Mouse (Mus musculus): ENCODE data around the gene Zbtb49.

Zbtb49 gene

DNA sequence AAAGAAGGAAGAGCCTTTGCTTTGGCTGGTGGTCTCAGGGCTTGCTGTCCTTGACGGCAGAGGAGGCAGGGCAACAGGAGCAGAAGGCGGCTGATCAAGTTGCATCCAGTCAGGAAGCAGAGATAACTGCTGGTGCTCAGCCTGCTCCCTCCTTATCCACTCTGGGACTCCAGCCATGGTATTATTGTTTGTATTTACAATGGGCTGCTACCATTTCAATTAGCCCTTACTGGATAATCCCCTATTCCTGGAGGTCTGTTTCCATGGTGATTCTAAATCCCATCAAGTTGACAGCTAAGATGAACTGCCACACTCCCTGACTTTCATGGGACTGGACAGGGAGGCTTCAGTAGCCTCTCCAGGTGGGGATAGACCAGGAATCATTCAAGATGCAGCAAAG, 25.3 kb downstream of the Zbtb49 start:
- no peak for DNase-seq

GRCm38 (mm10) chr5:38190907-38191306, 29.4 kb downstream of the Zbtb49 start:
- DNase-seq: no peak

DNA sequence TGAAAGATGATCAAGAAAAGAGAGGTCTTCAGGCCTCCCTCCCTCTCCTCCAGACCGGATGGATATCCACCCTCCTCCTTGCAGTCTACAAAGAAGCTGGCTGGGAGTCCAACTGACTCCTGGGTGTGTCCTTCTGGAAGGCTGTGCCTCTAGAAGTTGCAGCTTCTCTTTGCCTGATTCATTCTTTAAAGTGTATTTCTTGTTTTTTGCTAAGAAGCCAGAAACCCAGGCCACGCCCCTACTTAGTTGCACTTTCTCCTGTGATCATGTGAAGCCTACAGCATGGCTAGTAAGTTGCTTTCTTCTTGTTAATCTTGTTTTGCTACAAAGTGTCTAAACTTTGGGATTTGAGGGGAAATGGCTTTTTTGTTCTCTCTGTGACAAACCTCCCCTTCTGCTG, 33.3 kb downstream of the Zbtb49 start:
- DNase-seq: no peak

DNA sequence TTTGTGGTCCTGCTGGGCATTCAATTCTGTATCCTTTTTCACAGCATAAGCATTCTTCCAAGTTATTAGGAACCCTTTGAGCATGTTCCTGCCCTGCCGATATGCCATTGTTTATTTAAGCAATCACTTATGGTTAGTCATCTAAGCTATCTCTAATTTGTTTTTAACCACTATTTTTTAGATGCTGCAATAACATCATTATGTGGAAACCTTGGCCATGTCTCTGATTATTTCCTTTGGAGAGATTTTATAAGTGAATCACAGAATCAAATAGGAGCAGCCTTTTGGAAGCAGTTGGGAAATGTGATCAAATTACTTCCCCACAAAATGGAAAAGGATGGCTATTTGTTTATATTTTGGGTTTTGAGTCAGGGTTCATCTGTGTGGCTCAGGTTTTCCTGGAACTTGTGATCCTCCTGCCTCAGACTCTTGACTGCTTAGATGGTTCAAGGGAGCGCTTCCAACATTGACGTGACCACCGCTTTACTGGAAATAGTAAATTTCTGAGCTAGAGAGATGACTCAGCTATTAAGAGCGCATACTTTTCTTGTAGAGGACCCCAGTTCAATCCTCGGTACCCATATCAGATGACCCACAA, 35.5 kb downstream of the Zbtb49 start:
- no peak for DNase-seq

DNA sequence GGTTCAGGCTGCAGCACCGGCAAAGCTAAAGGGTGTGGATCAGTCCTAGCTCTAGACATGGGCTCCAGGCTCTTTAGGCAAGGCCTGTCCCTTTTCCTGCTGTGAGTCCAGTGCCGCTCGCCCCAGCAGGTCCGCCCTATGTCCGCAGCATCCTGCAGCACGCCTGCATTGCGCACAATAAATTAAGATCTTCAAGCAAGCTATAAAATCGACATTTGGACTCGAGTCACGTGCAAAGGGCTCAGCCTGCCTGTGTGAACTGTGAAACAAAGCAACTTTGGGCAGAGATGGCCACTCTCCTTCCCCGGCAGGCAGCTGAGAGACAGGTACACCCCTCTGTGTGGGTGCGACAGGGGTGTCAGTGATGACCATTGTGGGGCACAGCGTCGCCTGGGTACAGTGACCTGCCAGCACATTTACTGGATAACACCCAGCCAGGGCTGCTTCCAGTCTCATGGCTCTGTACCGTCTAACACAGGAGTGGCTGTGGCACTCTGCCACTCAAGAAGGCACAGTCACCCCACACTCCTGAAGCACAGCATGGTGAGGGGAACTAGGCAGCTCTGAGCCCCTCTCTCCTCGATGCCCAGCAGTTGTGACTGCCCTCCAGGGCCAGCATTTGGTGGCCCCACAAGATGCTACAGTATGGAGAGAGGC, 45.9 kb downstream of the Zbtb49 start:
- DNase-seq: no peak

DNA sequence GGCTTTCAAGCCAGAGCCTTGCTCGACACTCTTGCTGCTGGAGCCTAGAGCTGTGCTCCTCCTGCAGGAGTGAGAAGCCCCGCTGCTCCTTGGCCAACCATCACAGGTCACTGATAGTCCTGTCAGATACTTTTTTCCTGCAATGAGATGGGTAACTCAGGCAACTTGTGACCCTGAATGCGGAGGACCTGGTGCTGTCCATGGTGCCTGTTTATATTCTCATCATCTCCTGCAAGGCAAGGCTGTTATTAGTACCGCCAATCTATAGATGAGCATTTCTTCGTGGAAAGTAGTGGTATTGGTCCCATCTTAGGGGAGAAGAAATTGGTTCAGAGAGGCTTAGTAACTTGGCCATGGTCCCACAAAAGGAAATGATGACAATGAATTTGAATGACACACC, 46.5 kb downstream of the Zbtb49 start:
- no peak for DNase-seq

GRCm38 (mm10) chr5:38168497-38168896, 51.8 kb downstream of the Zbtb49 start:
- no peak for DNase-seq

DNA sequence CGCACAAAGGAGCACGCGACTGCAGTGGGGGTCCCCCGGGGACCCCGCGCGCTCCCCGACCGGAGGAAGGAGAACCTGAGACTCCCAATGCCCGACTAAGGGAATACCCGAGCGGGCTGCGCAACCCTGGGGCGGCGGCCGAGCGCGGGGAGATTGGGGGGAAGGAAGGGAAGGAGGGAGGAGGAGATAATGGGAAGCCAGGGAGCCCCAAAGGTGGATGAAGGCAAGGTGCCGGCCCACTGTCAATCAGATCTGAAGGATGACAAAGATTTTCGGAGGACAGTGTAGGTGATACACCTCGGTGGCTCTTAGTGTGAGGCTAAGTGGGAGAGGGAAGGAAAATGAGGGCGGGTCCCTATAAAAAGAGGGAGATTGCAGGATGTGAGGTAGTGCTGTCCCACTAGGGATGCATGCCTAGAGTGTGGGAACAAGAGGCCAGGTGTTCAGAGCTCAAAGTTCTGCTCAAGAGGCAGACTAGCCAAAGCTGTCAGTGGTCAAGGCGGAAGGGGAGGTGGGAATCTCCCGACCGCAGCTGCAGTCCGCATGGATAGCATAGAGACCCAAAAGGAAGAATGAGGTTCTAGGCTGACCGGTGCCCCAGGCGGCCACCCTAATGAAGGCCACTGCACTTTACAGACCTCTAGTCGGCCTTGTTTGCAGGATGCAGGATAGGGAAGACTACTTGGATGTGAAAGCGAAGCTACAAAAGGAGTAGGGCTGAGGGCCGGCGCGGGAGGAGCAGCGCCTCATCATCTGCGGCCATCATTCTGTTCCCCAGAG, 60.4 kb downstream of the Zbtb49 start, which contains the start of gene Nsg1:
Gene Nsg1, minus strand, starts transcription at position 274 of the 780 bp plus-strand sequence.
- no peak for DNase-seq

DNA sequence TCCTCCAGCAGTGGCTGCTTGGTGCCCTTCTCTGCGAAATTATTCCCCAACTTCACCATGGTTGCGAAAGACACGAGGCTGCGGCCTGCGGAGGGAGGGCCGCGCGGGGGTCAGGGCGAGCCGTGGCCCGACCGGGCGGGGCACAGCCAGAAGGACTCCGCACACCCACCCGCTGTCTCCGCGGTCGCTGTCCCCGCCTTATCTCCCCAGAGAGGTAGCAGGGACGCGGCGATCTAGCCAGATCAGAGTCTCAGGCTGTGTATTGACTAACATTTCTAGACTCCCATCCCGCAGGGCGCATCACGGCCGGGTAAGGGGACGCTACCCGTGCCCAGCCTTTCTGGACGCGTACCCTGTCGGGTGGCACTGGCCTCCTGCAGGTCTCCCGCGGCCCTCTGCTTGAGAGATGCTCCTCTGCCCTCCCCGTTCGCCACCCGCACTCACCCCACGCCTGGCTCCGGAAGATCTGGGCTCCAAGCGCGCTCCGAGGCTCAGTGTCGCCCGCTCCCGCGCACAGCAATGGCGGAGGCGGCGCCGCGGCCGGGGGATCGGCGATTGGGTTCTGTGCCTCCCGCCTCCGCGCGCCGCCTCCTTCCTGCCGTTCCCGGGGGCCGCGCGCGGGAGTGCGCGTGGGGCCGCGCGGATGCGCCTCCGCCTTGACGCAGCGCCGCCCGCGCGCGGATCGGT, 61.2 kb downstream of the Zbtb49 start:
- peak; percentile 60 for DNase-seq

DNA sequence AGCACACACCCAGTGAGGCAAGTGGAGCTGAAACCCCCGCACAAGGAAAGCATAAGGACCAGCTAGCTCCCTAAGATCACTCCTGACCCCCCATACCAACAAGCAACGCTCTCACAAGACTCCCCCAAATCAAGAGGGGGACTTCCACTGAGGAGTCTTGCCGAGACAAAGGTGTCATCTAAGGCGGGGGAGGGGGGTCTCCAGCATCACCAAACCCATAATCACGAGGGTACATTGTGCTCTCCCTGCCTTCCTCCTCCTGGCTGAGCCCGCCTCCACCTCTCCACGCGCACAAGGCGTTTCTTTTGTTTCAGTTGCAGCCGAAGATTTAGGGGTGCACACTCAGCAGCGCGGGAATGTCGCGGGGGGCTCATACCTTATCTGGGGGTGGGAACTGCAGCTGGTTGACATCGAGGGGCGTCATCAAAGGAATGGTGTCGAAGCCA, 61.7 kb downstream of the Zbtb49 start:
- no peak for DNase-seq

GRCm38 (mm10) chr5:38157481-38158020, 62.7 kb downstream of the Zbtb49 start:
- no peak for DNase-seq

DNA sequence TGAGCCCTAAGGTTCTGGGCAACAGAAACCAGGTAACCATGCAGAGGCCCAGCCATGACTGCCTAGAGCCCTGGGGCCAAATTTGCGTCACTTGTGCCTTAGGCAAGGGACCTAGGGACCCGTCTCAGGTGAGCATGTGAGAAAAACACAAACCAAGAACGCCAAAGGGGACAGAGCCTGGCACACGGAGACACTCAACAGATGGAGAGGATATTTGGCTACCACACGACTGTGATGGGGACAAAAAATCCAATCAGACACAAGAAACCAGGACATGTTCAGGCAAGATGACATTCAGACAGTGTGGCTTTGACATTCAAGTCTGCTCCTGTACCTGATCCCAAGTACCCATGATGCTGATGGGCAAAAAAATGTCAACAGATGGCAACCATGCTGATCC, 66.6 kb downstream of the Zbtb49 start:
- DNase-seq: no peak

GRCm38 (mm10) chr5:38152201-38153108, 67.8 kb downstream of the Zbtb49 start:
- DNase-seq: no peak

- no peak for DNase-seq
Observed at GRCm38 (mm10) chr5:38151264-38151663, 69.0 kb downstream of the Zbtb49 start.

GRCm38 (mm10) chr5:38146524-38146923, 73.7 kb downstream of the Zbtb49 start:
- DNase-seq: no peak

GRCm38 (mm10) chr5:38140893-38141292, 79.4 kb downstream of the Zbtb49 start:
- DNase-seq: no peak

Measured in thymus, postnatal 25 days (tissue).